Mouse (Mus musculus): ENCODE data around the gene Iqcd.

- TF ChIP-seq POLR2A (IDR thresholded peaks at IDR 0.05; ENCODE audit: extremely low read depth, insufficient read depth, low read length): no peak
- TF ChIP-seq CTCF (IDR thresholded peaks at IDR 0.05; ENCODE audit: low read depth, low read length): no peak
Measured at GRCm38 (mm10) chr5:120618778-120619177, 30.0 kb downstream of the Iqcd start.
